Mouse (Mus musculus): ENCODE results near the gene Impg1. TPM values are rescaled to one million over a fixed set of nuclear protein-coding genes. Genes with fewer than 3 reads are reported as not detected.
A peak's percentile ranks its signal among the peaks of the same experiment; 100 is the strongest.

Gene Impg1
- polyA plus RNA-seq, 1 experiment from 2014 or later: not detected

DNA sequence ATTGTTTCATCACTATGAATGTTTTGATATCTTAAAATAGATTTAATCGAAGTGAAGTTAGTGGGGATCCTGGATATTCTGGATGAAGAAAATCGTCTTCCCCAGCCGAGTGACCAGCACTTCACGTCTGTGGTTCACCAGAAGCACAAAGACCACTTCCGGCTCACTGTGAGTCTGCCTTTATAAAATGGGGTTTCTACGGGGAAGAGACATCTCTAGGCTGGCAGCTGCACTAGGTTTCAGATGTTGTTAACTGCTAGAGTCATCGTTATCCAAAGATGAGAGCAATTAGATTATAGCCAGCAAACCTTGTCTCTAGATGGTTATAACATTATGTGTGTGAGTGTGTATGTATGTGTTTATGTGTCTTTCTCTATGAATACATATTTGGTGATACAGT is 199.2 kb downstream of the Impg1 start:
- no peaks in the 10 kb centered on the region for H3K27me3 ChIP-seq (replicated peaks; ENCODE audit: control insufficient read depth, insufficient read depth, low read length)
- peak overlapping the region; percentile 22 for H3K4me2 ChIP-seq
- H3K27ac ChIP-seq (ENCODE audit: low read depth, low read length): no peak overlapping the region
- 50% methylated on average over 7 of the region's 7 CpGs for WGBS
- H3K9me3 ChIP-seq (ENCODE audit: control insufficient read depth, low read length): no peaks in the 10 kb centered on the region
- no peak for ATAC-seq (replicated peaks; ENCODE audit: low FRiP score)
- H3K9ac ChIP-seq (ENCODE audit: low read depth, low read length): no peak overlapping the region
- no peak for DNase-seq (ENCODE audit: low spot score)
- no peaks in the 10 kb centered on the region for H3K36me3 ChIP-seq (ENCODE audit: control insufficient read depth, insufficient read depth, low read length)
- H3K4me1 ChIP-seq (replicated peaks; ENCODE audit: control insufficient read depth, insufficient read depth, low read length): no peaks in the 10 kb centered on the region
- no peak overlapping the region for H3K4me3 ChIP-seq (ENCODE audit: low read depth, low read length)
